Mouse (Mus musculus): Measurements from ENCODE around the gene Tmem135. TPM values are rescaled to one million over a fixed set of nuclear protein-coding genes. Genes with fewer than 3 reads are reported as not detected.

Tmem135 gene
- polyA plus RNA-seq, 1 experiment from 2014 or later: 35.7 TPM

GRCm38 (mm10) chr7:89338350-89339141 is 65.5 kb downstream of the Tmem135 start:
- peak overlapping the region; percentile 93 for H3K4me2 ChIP-seq (replicated peaks; ENCODE audit: low read depth, low read length)
- no peaks in the 10 kb centered on the region for H3K36me3 ChIP-seq (ENCODE audit: control insufficient read depth, insufficient read depth, low read length)
- peaks cover 13% of the 10 kb centered on the region; the same call in 1 of the 2 replicates for H3K4me1 ChIP-seq (ENCODE audit: control insufficient read depth, insufficient read depth, low read length)
- peak overlapping the region; percentile 69 for H3K9ac ChIP-seq (replicated peaks; ENCODE audit: low read depth, low read length)
- no peaks in the 10 kb centered on the region for H3K27me3 ChIP-seq (ENCODE audit: control insufficient read depth, insufficient read depth, low read length)
- no peaks in the 10 kb centered on the region for H3K9me3 ChIP-seq (ENCODE audit: control insufficient read depth, low read depth, low read length)
- ATAC-seq (ENCODE audit: insufficient number of reproducible peaks, insufficient read depth, low FRiP score, low read depth): peak; percentile 90
- under 1% methylated on average over 57 of the region's 57 CpGs for WGBS
- peak overlapping the region; percentile 98 for H3K4me3 ChIP-seq (ENCODE audit: low read depth, low read length)
- peak overlapping the region; percentile 66; the same call in 1 of the 2 replicates for H3K27ac ChIP-seq (ENCODE audit: low read length)

GRCm38 (mm10) chr7:89337711-89338349 is 66.2 kb downstream of the Tmem135 start:
- H3K4me3 ChIP-seq (ENCODE audit: low read depth, low read length): peak overlapping the region; percentile 98
- WGBS: 36% methylated on average over 10 of the region's 10 CpGs
- peaks cover 13% of the 10 kb centered on the region; the same call in 1 of the 2 replicates for H3K4me1 ChIP-seq (ENCODE audit: control insufficient read depth, insufficient read depth, low read length)
- H3K9ac ChIP-seq (replicated peaks; ENCODE audit: low read depth, low read length): peak overlapping the region; percentile 69
- no peaks in the 10 kb centered on the region for H3K36me3 ChIP-seq (ENCODE audit: control insufficient read depth, insufficient read depth, low read length)
- ATAC-seq (ENCODE audit: insufficient number of reproducible peaks, insufficient read depth, low FRiP score, low read depth): peak; percentile 30
- no peaks in the 10 kb centered on the region for H3K27me3 ChIP-seq (ENCODE audit: control insufficient read depth, insufficient read depth, low read length)
- no peaks in the 10 kb centered on the region for H3K9me3 ChIP-seq (ENCODE audit: control insufficient read depth, low read depth, low read length)
- peak overlapping the region; percentile 66; the same call in 1 of the 2 replicates for H3K27ac ChIP-seq (ENCODE audit: low read length)
- peak overlapping the region; percentile 93 for H3K4me2 ChIP-seq (replicated peaks; ENCODE audit: low read depth, low read length)

DNA sequence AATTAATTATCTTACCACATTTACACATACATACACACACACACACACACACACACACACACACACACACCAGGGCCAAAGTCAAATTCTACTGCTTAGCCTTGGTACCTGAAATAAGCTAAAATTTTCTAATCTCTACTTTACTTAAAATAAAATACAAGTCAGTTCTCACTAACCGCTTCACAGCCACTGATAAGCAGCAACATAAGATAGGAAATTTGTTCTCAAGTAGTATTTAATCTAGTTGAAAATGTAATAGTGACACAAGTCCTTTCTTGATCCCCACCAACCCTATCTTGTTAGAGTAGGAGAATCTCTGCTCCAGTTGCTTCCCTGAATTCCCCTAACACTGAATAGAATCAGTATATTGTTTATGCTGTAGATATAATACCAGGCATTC is 67.6 kb downstream of the Tmem135 start:
- H3K9ac ChIP-seq (replicated peaks; ENCODE audit: low read depth, low read length): no peak overlapping the region
- H3K36me3 ChIP-seq (ENCODE audit: control insufficient read depth, insufficient read depth, low read length): no peaks in the 10 kb centered on the region
- H3K4me1 ChIP-seq (ENCODE audit: control insufficient read depth, insufficient read depth, low read length): peaks cover 13% of the 10 kb centered on the region; the same call in 1 of the 2 replicates
- H3K4me3 ChIP-seq (ENCODE audit: low read depth, low read length): 0 out of 2 replicates have a peak overlapping the region, but pooled peaks have one; percentile 98
- 81% methylated on average over 1 of the region's 1 CpGs for WGBS
- H3K27ac ChIP-seq (ENCODE audit: low read length): no peak overlapping the region
- H3K27me3 ChIP-seq (ENCODE audit: control insufficient read depth, insufficient read depth, low read length): no peaks in the 10 kb centered on the region
- no peaks in the 10 kb centered on the region for H3K9me3 ChIP-seq (ENCODE audit: control insufficient read depth, low read depth, low read length)
- ATAC-seq (ENCODE audit: insufficient number of reproducible peaks, insufficient read depth, low FRiP score, low read depth): no peak
- peak overlapping the region; percentile 93 for H3K4me2 ChIP-seq (replicated peaks; ENCODE audit: low read depth, low read length)

DNA sequence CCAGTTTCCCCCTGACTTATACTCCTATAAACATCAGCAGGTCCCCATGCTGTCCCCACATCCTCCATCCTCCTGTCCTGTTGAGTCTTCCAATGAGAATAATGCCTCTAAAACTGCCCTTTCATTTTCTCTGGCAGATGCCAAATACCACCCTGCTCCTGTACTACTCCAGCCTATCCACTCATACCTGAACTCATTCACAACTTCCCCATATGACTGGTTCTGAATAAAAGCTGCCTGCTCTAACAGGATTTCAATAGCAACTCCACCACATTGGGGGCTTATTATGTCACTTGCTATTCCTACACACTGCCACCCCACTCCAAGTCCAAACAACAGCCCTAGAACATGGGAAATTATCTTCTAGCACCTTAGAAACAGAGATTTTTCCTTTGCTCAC is 68.7 kb downstream of the Tmem135 start:
- no peak for ATAC-seq (ENCODE audit: insufficient number of reproducible peaks, insufficient read depth, low FRiP score, low read depth)
- no peak overlapping the region for H3K4me2 ChIP-seq (replicated peaks; ENCODE audit: low read depth, low read length)
- no peak overlapping the region for H3K27ac ChIP-seq (ENCODE audit: low read length)
- H3K27me3 ChIP-seq (ENCODE audit: control insufficient read depth, insufficient read depth, low read length): no peaks in the 10 kb centered on the region
- H3K4me1 ChIP-seq (ENCODE audit: control insufficient read depth, insufficient read depth, low read length): peaks cover 13% of the 10 kb centered on the region; the same call in 1 of the 2 replicates
- H3K9ac ChIP-seq (replicated peaks; ENCODE audit: low read depth, low read length): no peak overlapping the region
- no peaks in the 10 kb centered on the region for H3K36me3 ChIP-seq (ENCODE audit: control insufficient read depth, insufficient read depth, low read length)
- no peaks in the 10 kb centered on the region for H3K9me3 ChIP-seq (ENCODE audit: control insufficient read depth, low read depth, low read length)
- no peak overlapping the region for H3K4me3 ChIP-seq (ENCODE audit: low read depth, low read length)

- Histone ChIP-seq H3K4me2 (replicated peaks; ENCODE audit: low read depth, low read length) (no peak overlapping the region), H3K9me3 (ENCODE audit: control insufficient read depth, low read depth, low read length) (no peaks in the 10 kb centered on the region), H3K36me3 (ENCODE audit: control insufficient read depth, insufficient read depth, low read length) (no peaks in the 10 kb centered on the region), H3K4me1 (ENCODE audit: control insufficient read depth, insufficient read depth, low read length) (no peaks in the 10 kb centered on the region), H3K27ac (ENCODE audit: low read length) (no peak overlapping the region), H3K27me3 (ENCODE audit: control insufficient read depth, insufficient read depth, low read length) (no peaks in the 10 kb centered on the region), H3K4me3 (ENCODE audit: low read depth, low read length) (no peak overlapping the region), H3K9ac (replicated peaks; ENCODE audit: low read depth, low read length) (no peak overlapping the region)
- WGBS: 83% methylated on average over 1 of the region's 1 CpGs
- no peak for ATAC-seq (ENCODE audit: insufficient number of reproducible peaks, insufficient read depth, low FRiP score, low read depth)
Measured at GRCm38 (mm10) chr7:89329896-89330295, 74.1 kb downstream of the Tmem135 start.

DNA sequence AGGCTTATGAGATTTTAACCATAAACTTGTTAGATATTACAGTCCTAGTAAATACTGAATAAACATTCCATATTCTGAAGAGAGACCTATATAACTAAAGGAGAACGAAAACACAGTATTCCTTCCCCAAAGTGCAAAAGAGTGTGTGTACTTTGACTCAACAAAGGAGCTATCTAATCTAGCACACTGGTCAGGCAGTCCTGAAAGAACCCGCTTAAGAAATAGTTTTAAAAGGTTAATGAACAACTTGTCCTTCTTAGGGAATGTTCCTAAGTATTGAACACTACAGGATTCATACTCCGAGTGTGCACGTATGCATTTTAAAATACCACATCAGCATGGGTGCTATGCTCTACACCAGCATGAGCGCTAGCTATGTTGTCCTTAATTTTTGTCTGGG is 76.3 kb downstream of the Tmem135 start:
- Histone ChIP-seq H3K36me3 (ENCODE audit: control insufficient read depth, insufficient read depth, low read length) (no peaks in the 10 kb centered on the region), H3K9me3 (ENCODE audit: control insufficient read depth, low read depth, low read length) (no peaks in the 10 kb centered on the region), H3K4me3 (ENCODE audit: low read depth, low read length) (no peak overlapping the region), H3K27ac (ENCODE audit: low read length) (no peak overlapping the region), H3K4me1 (ENCODE audit: control insufficient read depth, insufficient read depth, low read length) (0 out of 2 replicates have a peak, but pooled peaks cover 2% of the 10 kb centered on the region), H3K9ac (replicated peaks; ENCODE audit: low read depth, low read length) (no peak overlapping the region), H3K27me3 (ENCODE audit: control insufficient read depth, insufficient read depth, low read length) (no peaks in the 10 kb centered on the region), H3K4me2 (replicated peaks; ENCODE audit: low read depth, low read length) (no peak overlapping the region)
- ATAC-seq (ENCODE audit: insufficient number of reproducible peaks, insufficient read depth, low FRiP score, low read depth): peak; percentile 83
- WGBS: 71% methylated on average over 5 of the region's 5 CpGs

DNA sequence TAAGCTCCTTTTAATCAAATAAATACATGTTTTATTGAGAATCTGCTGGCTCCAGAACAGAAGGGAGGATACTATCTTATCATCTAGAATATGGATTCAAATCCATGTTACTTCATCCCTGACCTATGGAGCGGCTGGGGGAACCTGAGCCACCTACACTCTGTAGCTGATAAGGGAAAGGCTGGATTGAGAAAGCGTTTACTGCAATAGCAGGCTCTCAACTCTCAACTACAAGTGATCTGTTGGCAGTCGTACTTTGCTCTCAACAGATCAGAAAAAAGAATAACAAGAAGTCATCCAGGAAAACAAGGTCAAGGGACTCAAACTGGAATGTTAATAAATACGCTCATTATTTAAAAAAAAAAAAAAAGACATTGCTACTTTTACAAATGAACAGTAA is 77.3 kb downstream of the Tmem135 start:
- Histone ChIP-seq H3K4me3 (ENCODE audit: low read depth, low read length) (no peak overlapping the region), H3K4me2 (replicated peaks; ENCODE audit: low read depth, low read length) (no peak overlapping the region), H3K27ac (ENCODE audit: low read length) (no peak overlapping the region), H3K36me3 (ENCODE audit: control insufficient read depth, insufficient read depth, low read length) (no peaks in the 10 kb centered on the region), H3K9ac (replicated peaks; ENCODE audit: low read depth, low read length) (no peak overlapping the region), H3K27me3 (ENCODE audit: control insufficient read depth, insufficient read depth, low read length) (no peaks in the 10 kb centered on the region), H3K9me3 (ENCODE audit: control insufficient read depth, low read depth, low read length) (no peaks in the 10 kb centered on the region), H3K4me1 (ENCODE audit: control insufficient read depth, insufficient read depth, low read length) (0 out of 2 replicates have a peak, but pooled peaks cover 2% of the 10 kb centered on the region)
- ATAC-seq (ENCODE audit: insufficient number of reproducible peaks, insufficient read depth, low FRiP score, low read depth): no peak
- WGBS: 59% methylated on average over 4 of the region's 4 CpGs

DNA sequence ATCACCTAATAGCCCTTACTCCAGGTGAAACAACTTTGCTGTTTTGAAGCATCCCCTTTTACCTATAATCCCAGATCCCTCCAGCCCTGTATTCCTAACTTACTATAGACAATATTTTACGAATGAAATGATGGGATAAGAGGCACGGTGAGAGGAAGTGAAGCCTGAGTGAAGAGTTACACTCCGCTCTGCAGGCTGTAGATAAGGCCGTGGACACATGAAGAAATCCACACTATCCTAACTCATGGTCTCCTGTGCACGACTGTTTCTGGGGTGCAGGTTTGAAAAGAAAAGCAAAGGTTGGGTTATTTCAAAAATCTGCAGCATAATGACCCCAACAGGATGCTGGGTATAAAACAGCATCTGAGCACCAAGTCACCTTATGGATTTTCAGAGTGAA is 77.8 kb downstream of the Tmem135 start:
- H3K9ac ChIP-seq (replicated peaks; ENCODE audit: low read depth, low read length): no peak overlapping the region
- H3K9me3 ChIP-seq (ENCODE audit: control insufficient read depth, low read depth, low read length): no peaks in the 10 kb centered on the region
- H3K4me2 ChIP-seq (replicated peaks; ENCODE audit: low read depth, low read length): no peak overlapping the region
- no peak for ATAC-seq (ENCODE audit: insufficient number of reproducible peaks, insufficient read depth, low FRiP score, low read depth)
- H3K4me3 ChIP-seq (ENCODE audit: low read depth, low read length): no peak overlapping the region
- no peak overlapping the region for H3K27ac ChIP-seq (ENCODE audit: low read length)
- no peaks in the 10 kb centered on the region for H3K27me3 ChIP-seq (ENCODE audit: control insufficient read depth, insufficient read depth, low read length)
- H3K4me1 ChIP-seq (ENCODE audit: control insufficient read depth, insufficient read depth, low read length): 0 out of 2 replicates have a peak, but pooled peaks cover 2% of the 10 kb centered on the region
- H3K36me3 ChIP-seq (ENCODE audit: control insufficient read depth, insufficient read depth, low read length): no peaks in the 10 kb centered on the region
- WGBS: 72% methylated on average over 5 of the region's 5 CpGs

Data from stomach, embryonic 14.5 days (tissue).